Mouse (Mus musculus): ENCODE results near the gene Lingo1. TPM values are rescaled to one million over a fixed set of nuclear protein-coding genes. Genes with fewer than 3 reads are reported as not detected.

Gene Lingo1
- polyA plus RNA-seq, 1 experiment = 0.38 TPM

DNA sequence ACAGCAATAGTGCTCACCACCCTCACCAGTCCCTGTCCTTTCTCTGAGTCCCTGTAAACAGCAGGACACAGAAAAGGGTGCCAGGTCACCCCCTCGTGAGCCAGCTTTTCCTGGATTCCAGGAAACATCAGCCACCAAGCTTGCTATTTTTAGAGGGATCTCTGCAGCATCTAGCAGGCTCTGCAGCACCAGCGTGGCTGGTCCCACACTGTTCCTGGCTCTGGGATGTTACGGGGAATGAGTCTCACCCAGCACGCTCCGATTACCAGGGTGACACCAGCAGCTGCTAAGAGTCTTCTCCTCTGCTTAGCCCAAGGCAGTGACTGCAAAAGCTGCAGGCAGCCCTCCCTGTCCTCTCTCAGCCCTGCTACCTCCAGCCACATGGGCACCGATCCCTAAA lies 36.6 kb upstream of the Lingo1 start:
- WGBS = 54% methylated on average over 6 of the region's 6 CpGs
- H3K27me3 ChIP-seq (ENCODE audit: control insufficient read depth, insufficient read depth, low read length) = no peaks in the 10 kb centered on the region
- H3K4me1 ChIP-seq (ENCODE audit: control insufficient read depth, insufficient read depth, insufficient read length, low read length) = no peaks in the 10 kb centered on the region
- H3K36me3 ChIP-seq (ENCODE audit: control insufficient read depth, insufficient read depth, low read length) = no peaks in the 10 kb centered on the region
- no peak overlapping the region for H3K27ac ChIP-seq (ENCODE audit: insufficient read depth, low read depth, low read length)
- no peak overlapping the region for H3K4me3 ChIP-seq (ENCODE audit: low read depth, low read length)
- TF ChIP-seq POLR2A (IDR thresholded peaks at IDR 0.05; ENCODE audit: low read depth, low read length) = no peak
- TF ChIP-seq CTCF (IDR thresholded peaks at IDR 0.05; ENCODE audit: extremely low read depth, insufficient read length, insufficient replicate concordance, low read depth, low read length) = no peak

GRCm38 (mm10) chr9:56831904-56832303 lies 35.6 kb upstream of the Lingo1 start:
- WGBS = 73% methylated on average over 3 of the region's 3 CpGs
- no peak for TF ChIP-seq CTCF (IDR thresholded peaks at IDR 0.05; ENCODE audit: extremely low read depth, insufficient read length, insufficient replicate concordance, low read depth, low read length)
- TF ChIP-seq POLR2A (IDR thresholded peaks at IDR 0.05; ENCODE audit: low read depth, low read length) = no peak
- H3K4me3 ChIP-seq (ENCODE audit: low read depth, low read length) = no peak overlapping the region
- H3K27me3 ChIP-seq (ENCODE audit: control insufficient read depth, insufficient read depth, low read length) = no peaks in the 10 kb centered on the region
- no peaks in the 10 kb centered on the region for H3K36me3 ChIP-seq (ENCODE audit: control insufficient read depth, insufficient read depth, low read length)
- H3K27ac ChIP-seq (ENCODE audit: insufficient read depth, low read depth, low read length) = no peak overlapping the region
- no peaks in the 10 kb centered on the region for H3K4me1 ChIP-seq (ENCODE audit: control insufficient read depth, insufficient read depth, insufficient read length, low read length)

DNA sequence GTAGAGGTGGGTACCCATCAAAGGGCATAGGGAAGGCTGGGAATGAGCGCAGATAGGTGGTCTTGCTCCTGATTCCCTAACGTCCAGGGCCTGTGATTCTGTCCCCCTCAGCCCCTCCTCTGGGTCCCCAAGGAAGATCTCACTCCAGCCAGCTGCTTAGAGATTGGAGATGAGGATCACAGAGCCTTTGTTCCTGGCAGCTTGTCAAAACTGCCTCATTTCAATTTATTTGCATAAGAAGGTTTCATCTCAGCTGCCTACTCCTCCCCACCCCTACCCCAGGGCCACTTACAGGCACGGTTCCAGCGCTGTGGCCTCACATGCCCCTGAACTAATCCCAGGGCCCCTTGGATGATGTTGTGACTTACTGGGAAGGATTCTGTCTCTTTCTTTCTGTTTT lies 33.9 kb upstream of the Lingo1 start:
- TF ChIP-seq POLR2A (IDR thresholded peaks at IDR 0.05; ENCODE audit: low read depth, low read length) = no peak
- no peak for TF ChIP-seq CTCF (IDR thresholded peaks at IDR 0.05; ENCODE audit: extremely low read depth, insufficient read length, insufficient replicate concordance, low read depth, low read length)
- Histone ChIP-seq H3K27me3 (ENCODE audit: control insufficient read depth, insufficient read depth, low read length) (0 out of 2 replicates have a peak, but pooled peaks cover 3% of the 10 kb centered on the region), H3K4me1 (ENCODE audit: control insufficient read depth, insufficient read depth, insufficient read length, low read length) (no peaks in the 10 kb centered on the region), H3K27ac (ENCODE audit: insufficient read depth, low read depth, low read length) (no peak overlapping the region), H3K4me3 (ENCODE audit: low read depth, low read length) (no peak overlapping the region), H3K36me3 (ENCODE audit: control insufficient read depth, insufficient read depth, low read length) (no peaks in the 10 kb centered on the region)
- WGBS = 29% methylated on average over 4 of the region's 4 CpGs

DNA sequence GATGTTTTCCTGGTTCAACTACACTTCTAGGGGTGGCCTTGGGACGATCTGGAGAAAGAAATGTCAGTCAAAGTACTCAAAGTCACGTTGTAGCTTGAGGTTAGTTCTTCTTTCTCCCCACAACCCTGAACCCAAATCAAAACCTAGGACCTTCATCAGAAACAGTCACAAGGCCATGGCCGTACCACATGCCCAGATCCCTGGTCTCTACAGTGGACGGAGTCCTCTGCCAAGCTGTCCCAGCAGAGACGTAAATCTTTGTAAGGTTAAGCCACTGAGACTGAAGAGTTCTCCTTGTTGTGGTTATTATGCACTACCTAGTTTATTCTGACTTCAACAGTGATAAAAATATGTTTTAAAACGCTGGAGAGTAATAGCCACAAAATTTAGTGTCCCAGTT lies 32.6 kb upstream of the Lingo1 start:
- Histone ChIP-seq H3K36me3 (ENCODE audit: control insufficient read depth, insufficient read depth, low read length) (no peaks in the 10 kb centered on the region), H3K4me1 (ENCODE audit: control insufficient read depth, insufficient read depth, insufficient read length, low read length) (no peaks in the 10 kb centered on the region), H3K4me3 (ENCODE audit: low read depth, low read length) (no peak overlapping the region), H3K27ac (ENCODE audit: insufficient read depth, low read depth, low read length) (no peak overlapping the region), H3K27me3 (ENCODE audit: control insufficient read depth, insufficient read depth, low read length) (0 out of 2 replicates have a peak, but pooled peaks cover 3% of the 10 kb centered on the region)
- no peak for TF ChIP-seq CTCF (IDR thresholded peaks at IDR 0.05; ENCODE audit: extremely low read depth, insufficient read length, insufficient replicate concordance, low read depth, low read length)
- no peak for TF ChIP-seq POLR2A (IDR thresholded peaks at IDR 0.05; ENCODE audit: low read depth, low read length)
- 77% methylated on average over 6 of the region's 6 CpGs for WGBS

DNA sequence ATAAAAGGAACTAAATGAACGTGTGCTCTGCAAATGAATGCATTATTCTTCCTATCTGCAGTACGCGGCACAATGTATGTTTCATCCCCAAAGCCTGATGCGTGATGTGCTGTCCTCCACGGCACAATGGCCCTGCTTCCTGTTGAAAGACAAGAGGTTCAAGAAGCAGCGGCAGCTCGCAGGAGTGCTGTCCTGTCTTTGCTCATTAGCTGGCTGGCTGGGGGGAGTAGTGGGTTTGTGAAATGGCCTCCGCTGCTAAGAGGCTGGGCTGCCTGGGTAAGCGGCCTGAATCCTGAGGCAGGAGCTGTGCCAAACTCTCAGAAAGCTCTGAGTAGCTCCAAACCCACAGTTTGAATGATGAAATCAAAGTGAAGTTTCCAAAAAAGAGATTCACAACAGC lies 31.9 kb upstream of the Lingo1 start:
- Histone ChIP-seq H3K27me3 (ENCODE audit: control insufficient read depth, insufficient read depth, low read length) (0 out of 2 replicates have a peak, but pooled peaks cover 3% of the 10 kb centered on the region), H3K4me1 (ENCODE audit: control insufficient read depth, insufficient read depth, insufficient read length, low read length) (no peaks in the 10 kb centered on the region), H3K27ac (ENCODE audit: insufficient read depth, low read depth, low read length) (no peak overlapping the region), H3K36me3 (ENCODE audit: control insufficient read depth, insufficient read depth, low read length) (no peaks in the 10 kb centered on the region), H3K4me3 (ENCODE audit: low read depth, low read length) (no peak overlapping the region)
- 61% methylated on average over 9 of the region's 9 CpGs for WGBS
- TF ChIP-seq CTCF (IDR thresholded peaks at IDR 0.05; ENCODE audit: extremely low read depth, insufficient read length, insufficient replicate concordance, low read depth, low read length) (no peak), POLR2A (IDR thresholded peaks at IDR 0.05; ENCODE audit: low read depth, low read length) (no peak)

DNA sequence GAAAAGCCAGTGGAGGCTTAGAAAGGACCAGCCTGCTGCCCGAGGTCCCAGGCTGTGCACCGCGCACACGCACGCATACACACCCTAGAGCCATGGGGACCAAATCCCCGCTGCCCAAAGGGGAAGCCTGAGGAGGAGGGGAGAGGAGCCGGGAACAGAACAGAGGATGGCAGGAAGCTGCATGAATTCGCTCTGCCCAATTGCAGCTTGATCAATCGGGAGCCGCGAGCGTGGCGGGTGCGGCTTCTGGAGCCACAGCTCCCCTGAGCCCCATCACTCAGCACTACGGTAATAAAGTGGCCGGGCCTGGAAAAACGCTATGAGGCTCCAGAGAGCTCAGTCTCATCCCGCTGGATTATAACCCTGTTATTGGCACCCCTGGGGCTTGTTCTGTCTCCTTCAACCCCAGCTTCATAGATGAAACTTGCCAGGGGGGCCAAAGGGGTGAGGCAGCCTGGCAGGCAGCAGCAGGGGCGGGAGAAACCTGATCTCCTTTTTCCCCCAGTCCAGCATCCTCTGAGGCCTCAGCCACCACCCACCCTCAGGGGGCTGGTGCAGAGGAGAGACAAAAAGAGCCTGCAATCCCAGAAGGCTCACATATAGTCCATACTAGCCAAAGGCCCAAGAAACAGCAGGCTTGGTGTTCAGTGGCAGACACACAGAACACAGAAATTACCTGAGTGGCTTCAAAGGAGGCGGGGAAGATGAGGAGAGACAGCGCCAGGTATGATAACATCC lies 29.4 kb upstream of the Lingo1 start:
- Histone ChIP-seq H3K4me3 (ENCODE audit: low read depth, low read length) (no peak overlapping the region), H3K36me3 (ENCODE audit: control insufficient read depth, insufficient read depth, low read length) (no peaks in the 10 kb centered on the region), H3K4me1 (ENCODE audit: control insufficient read depth, insufficient read depth, insufficient read length, low read length) (no peaks in the 10 kb centered on the region), H3K27ac (ENCODE audit: insufficient read depth, low read depth, low read length) (no peak overlapping the region), H3K27me3 (ENCODE audit: control insufficient read depth, insufficient read depth, low read length) (peaks cover 3% of the 10 kb centered on the region; the same call in 1 of the 2 replicates)
- no peak for TF ChIP-seq POLR2A (IDR thresholded peaks at IDR 0.05; ENCODE audit: low read depth, low read length)
- TF ChIP-seq CTCF (IDR thresholded peaks at IDR 0.05; ENCODE audit: extremely low read depth, insufficient read length, insufficient replicate concordance, low read depth, low read length) = no peak
- 23% methylated on average over 21 of the region's 21 CpGs for WGBS

- H3K27ac ChIP-seq (ENCODE audit: insufficient read depth, low read depth, low read length) = no peak overlapping the region
- 10% methylated on average over 3 of the region's 3 CpGs for WGBS
- no peaks in the 10 kb centered on the region for H3K4me1 ChIP-seq (ENCODE audit: control insufficient read depth, insufficient read depth, insufficient read length, low read length)
- H3K27me3 ChIP-seq (ENCODE audit: control insufficient read depth, insufficient read depth, low read length) = peaks cover 3% of the 10 kb centered on the region; the same call in 1 of the 2 replicates
- H3K36me3 ChIP-seq (ENCODE audit: control insufficient read depth, insufficient read depth, low read length) = no peaks in the 10 kb centered on the region
- H3K4me3 ChIP-seq (ENCODE audit: low read depth, low read length) = no peak overlapping the region
- TF ChIP-seq CTCF (IDR thresholded peaks at IDR 0.05; ENCODE audit: extremely low read depth, insufficient read length, insufficient replicate concordance, low read depth, low read length) (0 out of 2 replicates have a peak, but pooled peaks have one; percentile 15), POLR2A (IDR thresholded peaks at IDR 0.05; ENCODE audit: low read depth, low read length) (no peak)
Observed at GRCm38 (mm10) chr9:56824900-56825299, 28.6 kb upstream of the Lingo1 start.
